Mouse (Mus musculus): ENCODE measurements around the gene Hinfp. TPM values are rescaled to one million over a fixed set of nuclear protein-coding genes. Genes with fewer than 3 reads are reported as not detected.
"Not testable (repeated sequence)": the region's sequence is repeated elsewhere in the genome, so short reads cannot be mapped to it uniquely, and the experiment has no call there.

Hinfp gene
- polyA plus RNA-seq, 1 experiment from 2014 or later: 6.3 TPM

GRCm38 (mm10) chr9:44327064-44327711 lies 21.7 kb upstream of the Hinfp start:
- peak overlapping the region; percentile 86 for H3K4me3 ChIP-seq (ENCODE audit: low read depth, low read length)
- DNase-seq (peak; percentile 37), ATAC-seq (no peak)
- peaks cover 12% of the 10 kb centered on the region for H3K4me1 ChIP-seq (ENCODE audit: insufficient read depth)
- no peaks in the 10 kb centered on the region for H3K27me3 ChIP-seq (ENCODE audit: insufficient read depth, low read length)
- WGBS (ENCODE audit: insufficient replicate concordance): 1% methylated on average over 22 of the region's 22 CpGs
- peak overlapping the region; percentile 87 for H3K4me2 ChIP-seq (ENCODE audit: low read depth, low read length)
- peaks cover 21% of the 10 kb centered on the region for H3K36me3 ChIP-seq (replicated peaks; ENCODE audit: insufficient read depth, low read length)
- no peaks in the 10 kb centered on the region for H3K9me3 ChIP-seq (ENCODE audit: low read length)
- TF ChIP-seq CTCF (IDR thresholded peaks at IDR 0.05; ENCODE audit: low read depth): no peak
- TF ChIP-seq EP300 (IDR thresholded peaks at IDR 0.05; ENCODE audit: low read depth): no peak
- peak overlapping the region; percentile 90 for H3K9ac ChIP-seq (replicated peaks)
- peak overlapping the region; percentile 93 for H3K27ac ChIP-seq (ENCODE audit: low read depth)

- Histone ChIP-seq H3K4me2 (ENCODE audit: low read depth, low read length) (peak overlapping the region; percentile 87), H3K4me3 (ENCODE audit: low read depth, low read length) (peak overlapping the region; percentile 86), H3K4me1 (ENCODE audit: insufficient read depth) (peaks cover 15% of the 10 kb centered on the region), H3K36me3 (replicated peaks; ENCODE audit: insufficient read depth, low read length) (peaks cover 15% of the 10 kb centered on the region), H3K9ac (replicated peaks) (peak overlapping the region; percentile 90), H3K27ac (ENCODE audit: low read depth) (peak overlapping the region; percentile 93), H3K27me3 (ENCODE audit: insufficient read depth, low read length) (no peaks in the 10 kb centered on the region), H3K9me3 (ENCODE audit: low read length) (no peaks in the 10 kb centered on the region)
- TF ChIP-seq CTCF (IDR thresholded peaks at IDR 0.05; ENCODE audit: low read depth) (no peak), EP300 (IDR thresholded peaks at IDR 0.05; ENCODE audit: low read depth) (peak; percentile 56)
- DNase-seq: peak; percentile 80
- under 1% methylated on average over 38 of the region's 38 CpGs for WGBS (ENCODE audit: insufficient replicate concordance)
- peak; percentile 93 for ATAC-seq
These were observed 21.0 kb upstream of the Hinfp start for GRCm38 (mm10) chr9:44326371-44327063.

GRCm38 (mm10) chr9:44325768-44326370 lies 20.4 kb upstream of the Hinfp start, which contains the start of gene Dpagt1:
Gene Dpagt1, plus strand, starts transcription at chr9:44326019.
- no peak for DNase-seq
- peaks cover 10% of the 10 kb centered on the region for H3K36me3 ChIP-seq (replicated peaks; ENCODE audit: insufficient read depth, low read length)
- H3K27ac ChIP-seq (ENCODE audit: low read depth): peak within 1 kb of the TSS; percentile 93
- no peaks in the 10 kb centered on the region for H3K9me3 ChIP-seq (ENCODE audit: low read length)
- TF ChIP-seq EP300 (IDR thresholded peaks at IDR 0.05; ENCODE audit: low read depth) (no peak), CTCF (IDR thresholded peaks at IDR 0.05; ENCODE audit: low read depth) (no peak)
- peak; percentile 42 for ATAC-seq
- H3K27me3 ChIP-seq (ENCODE audit: insufficient read depth, low read length): no peaks in the 10 kb centered on the region
- H3K4me3 ChIP-seq (ENCODE audit: low read depth, low read length): peak within 1 kb of the TSS; percentile 86
- peak within 1 kb of the TSS; percentile 87 for H3K4me2 ChIP-seq (ENCODE audit: low read depth, low read length)
- H3K4me1 ChIP-seq (ENCODE audit: insufficient read depth): peaks cover 21% of the 10 kb centered on the region
- H3K9ac ChIP-seq (replicated peaks): peak within 1 kb of the TSS; percentile 90
- 4% methylated on average over 12 of the region's 12 CpGs for WGBS (ENCODE audit: insufficient replicate concordance)

- WGBS (ENCODE audit: insufficient replicate concordance): 59% methylated on average over 6 of the region's 8 CpGs
These were observed 19.7 kb upstream of the Hinfp start for GRCm38 (mm10) chr9:44325032-44325767.

GRCm38 (mm10) chr9:44324147-44324546 lies 18.7 kb upstream of the Hinfp start:
- no peak overlapping the region for H3K9ac ChIP-seq (replicated peaks)
- WGBS (ENCODE audit: insufficient replicate concordance): 86% methylated on average over 6 of the region's 6 CpGs
- TF ChIP-seq EP300 (IDR thresholded peaks at IDR 0.05; ENCODE audit: low read depth) (no peak), CTCF (IDR thresholded peaks at IDR 0.05; ENCODE audit: low read depth) (no peak)
- peaks cover 28% of the 10 kb centered on the region for H3K4me1 ChIP-seq (ENCODE audit: insufficient read depth)
- no peak overlapping the region for H3K4me3 ChIP-seq (ENCODE audit: low read depth, low read length)
- H3K9me3 ChIP-seq (ENCODE audit: low read length): no peaks in the 10 kb centered on the region
- H3K36me3 ChIP-seq (replicated peaks; ENCODE audit: insufficient read depth, low read length): no peaks in the 10 kb centered on the region; the same call in 1 of the 2 replicates
- no peaks in the 10 kb centered on the region for H3K27me3 ChIP-seq (ENCODE audit: insufficient read depth, low read length)
- no peak overlapping the region for H3K4me2 ChIP-seq (ENCODE audit: low read depth, low read length)
- no peak for DNase-seq
- no peak for ATAC-seq
- no peak overlapping the region for H3K27ac ChIP-seq (ENCODE audit: low read depth)

More at GRCm38 (mm10) chr9:44325032-44325767, 19.7 kb upstream of the Hinfp start:
- H3K9me3 ChIP-seq (ENCODE audit: low read length); H3K36me3 ChIP-seq (replicated peaks; ENCODE audit: insufficient read depth, low read length); DNase-seq; ATAC-seq; H3K27me3 ChIP-seq (ENCODE audit: insufficient read depth, low read length); H3K4me3 ChIP-seq (ENCODE audit: low read depth, low read length): not testable (repeated sequence)
- Histone ChIP-seq H3K9ac (replicated peaks) (0 out of 2 replicates have a peak overlapping the region, but pooled peaks have one; percentile 90), H3K4me2 (ENCODE audit: low read depth, low read length) (peak overlapping the region; percentile 87; the same call in 1 of the 2 replicates), H3K4me1 (ENCODE audit: insufficient read depth) (peaks cover 26% of the 10 kb centered on the region), H3K27ac (ENCODE audit: low read depth) (peak overlapping the region; percentile 93)

Data from liver, postnatal 0 days (tissue).